Mouse (Mus musculus) olfactory bulb, adult 2 months (tissue): Measurements from ENCODE around the gene Gpm6a.

ENCODE experiments used
- CTCF ChIP-seq: fragments of 200-500 bp; IDR thresholded peaks from 2 replicates; pipeline ENCODE4 v1.5.1; 2012; ENCODE audit warnings: low read depth, mild to moderate bottlenecking, low read length, moderate library complexity; ENCODE audit not compliant: insufficient read depth
- POLR2A ChIP-seq: fragments of 200-500 bp; IDR thresholded peaks from 2 replicates; pipeline ENCODE4 v1.6.1; 2012; ENCODE audit warnings: mild to moderate bottlenecking, low read depth, low read length, moderate library complexity; ENCODE audit not compliant: insufficient read depth

GRCm38 (mm10) chr8:54975020-54975419, 20.4 kb downstream of the Gpm6a start:
- TF ChIP-seq CTCF, result no peak
- TF ChIP-seq POLR2A, result no peak
